Mouse (Mus musculus): ENCODE measurements around the gene Zfyve1.

DNA sequence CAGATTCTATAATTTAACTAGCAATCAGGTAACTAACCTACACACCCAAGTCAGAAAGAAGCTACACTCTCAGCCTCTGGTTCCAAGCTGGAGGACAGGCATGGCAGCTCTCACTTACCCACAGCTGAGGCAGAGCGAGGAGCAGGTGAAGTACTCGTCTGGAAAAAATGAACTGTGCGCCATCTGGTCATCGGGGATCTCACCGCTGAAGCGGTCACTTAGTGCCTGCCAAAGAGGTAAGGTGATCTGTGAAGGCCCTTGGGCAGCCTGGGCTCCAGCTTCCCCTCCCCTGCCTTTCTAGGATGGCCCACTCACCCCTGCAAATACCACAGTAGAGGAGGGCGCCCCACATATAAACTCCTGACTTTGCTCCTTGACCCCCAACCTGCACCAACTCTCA is 38.5 kb downstream of the Zfyve1 start:
- TF ChIP-seq CTCF (IDR thresholded peaks at IDR 0.05; ENCODE audit: low read depth, low read length) (no peak), EP300 (IDR thresholded peaks at IDR 0.05; ENCODE audit: insufficient read depth, low read depth, low read length) (no peak), POLR2A (IDR thresholded peaks at IDR 0.05; ENCODE audit: insufficient read depth, low read length) (no peak)
